Mouse (Mus musculus) neural tube, embryonic 11.5 days (tissue): ENCODE measurements around the gene Josd1. TPM values are rescaled to one million over a fixed set of nuclear protein-coding genes. Genes with fewer than 3 reads are reported as not detected.
"Not testable (repeated sequence)": the region's sequence is repeated elsewhere in the genome, so short reads cannot be mapped to it uniquely, and the experiment has no call there.

ENCODE experiments used
- ATAC-seq: fragments of 200-750 bp; cut with Nextera tagmentation; 2 replicates; pipeline ENCODE4 v1.8.0; 2017; ENCODE audit warnings: moderate number of reproducible peaks, mild to moderate bottlenecking, moderate TSS enrichment, moderate library complexity; ENCODE audit not compliant: insufficient read depth, low FRiP score, low TSS enrichment
- DNase-seq: peaks from one replicate; pipeline ENCODE4 v3.0.0-alpha.2; 2015; ENCODE audit warnings: low spot score
- H3K27ac ChIP-seq: fragments of 300-500 bp; sonication (generic); 2 replicates; pipeline ENCODE4 v1.5.1; 2014; ENCODE audit warnings: low read depth, mild to moderate bottlenecking, low read length
- H3K27me3 ChIP-seq: fragments of 300-500 bp; sonication (generic); 2 replicates; pipeline ENCODE4 v1.6.1; 2014; ENCODE audit warnings: mild to moderate bottlenecking, low read length, mixed read lengths; ENCODE audit not compliant: control insufficient read depth, insufficient read depth
- H3K36me3 ChIP-seq: fragments of 300-500 bp; sonication (generic); 2 replicates; pipeline ENCODE4 v1.6.1; 2014; ENCODE audit warnings: mild to moderate bottlenecking, low read length, moderate library complexity, mixed read lengths; ENCODE audit not compliant: control insufficient read depth, insufficient read depth
- H3K4me1 ChIP-seq: fragments of 300-500 bp; sonication (generic); 2 replicates; pipeline ENCODE4 v1.6.1; 2014; ENCODE audit warnings: low read length, mixed read lengths; ENCODE audit not compliant: control insufficient read depth, insufficient read depth
- H3K4me2 ChIP-seq: fragments of 300-500 bp; sonication (generic); 2 replicates; pipeline ENCODE4 v1.6.1; 2014; ENCODE audit warnings: low read depth, mild to moderate bottlenecking, moderate library complexity
- H3K4me3 ChIP-seq: fragments of 300-500 bp; sonication (generic); 2 replicates; pipeline ENCODE4 v1.5.1; 2014; ENCODE audit warnings: low read depth, low read length
- H3K9ac ChIP-seq: fragments of 300-500 bp; sonication (generic); 2 replicates; pipeline ENCODE4 v1.6.1; 2014; ENCODE audit warnings: mild to moderate bottlenecking, low read length
- H3K9me3 ChIP-seq: fragments of 300-500 bp; sonication (generic); 2 replicates; pipeline ENCODE4 v1.6.1; 2016; ENCODE audit warnings: low read length; ENCODE audit not compliant: control insufficient read depth
- WGBS: fragments of 180-500 bp; shearing (Covaris S2); extraction: QIAGEN DNeasy Blood & Tissue Kit; methylation state at CpG from one replicate; pipeline ENCODE4 v1.1.7; 2014; 5-methylcytosine and 5-hydroxymethylcytosine counted together
- polyA plus RNA-seq: library from polyadenylated mRNA; unstranded; fragments of >200 nt; fragmentation: Nextera tagmentation; extraction: Ambion mirVana; gene quantifications from 2 replicates; pipeline ENCODE4 v1.2.1, GENCODE M21; 2014

Josd1 gene
- polyA plus RNA-seq, 1 experiment from 2014 or later, result 16.4 TPM

GRCm38 (mm10) chr15:79677936-79678335, 9.8 kb downstream of the Josd1 start:
- H3K36me3 ChIP-seq, result peaks cover 9% of the 10 kb centered on the region
- H3K4me2 ChIP-seq, result no peak overlapping the region
- H3K4me1 ChIP-seq, result no peaks in the 10 kb centered on the region; the same call in 1 of the 2 replicates
- ATAC-seq (no peak), DNase-seq (no peak)
- WGBS, result 79% methylated on average over 2 of the region's 2 CpGs
- H3K27me3 ChIP-seq, result no peaks in the 10 kb centered on the region
- H3K9ac ChIP-seq, result no peak overlapping the region
- H3K27ac ChIP-seq, result no peak overlapping the region
- H3K4me3 ChIP-seq, result no peak overlapping the region
- H3K9me3 ChIP-seq, result no peaks in the 10 kb centered on the region

GRCm38 (mm10) chr15:79671828-79672348, 15.8 kb downstream of the Josd1 start:
- peak overlapping the region; percentile 65 for H3K4me2 ChIP-seq
- ATAC-seq, H3K4me1 ChIP-seq, H3K9me3 ChIP-seq, H3K9ac ChIP-seq, H3K27me3 ChIP-seq, H3K27ac ChIP-seq, DNase-seq: not testable (repeated sequence)
- WGBS, result 89% methylated on average over 11 of the region's 11 CpGs
- H3K4me3 ChIP-seq, result peak overlapping the region; percentile 92
- peaks cover 11% of the 10 kb centered on the region for H3K36me3 ChIP-seq

DNA sequence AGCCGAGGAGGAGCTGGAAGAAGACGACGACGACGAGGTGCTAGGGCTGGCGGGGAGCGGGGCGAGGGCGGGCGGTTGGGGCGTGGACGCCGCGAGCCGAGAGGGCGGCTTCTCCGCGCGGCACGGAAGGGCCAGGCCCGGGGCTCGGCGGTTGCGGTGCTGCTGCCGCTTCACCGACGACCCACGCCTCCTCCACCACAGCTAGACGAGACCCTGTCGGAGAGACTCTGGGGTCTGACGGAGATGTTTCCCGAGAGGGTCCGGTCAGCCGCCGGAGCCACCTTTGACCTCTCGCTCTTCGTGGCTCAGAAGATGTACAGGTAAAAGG, 16.8 kb downstream of the Josd1 start:
- under 1% methylated on average over 36 of the region's 37 CpGs for WGBS
- DNase-seq (no peak), ATAC-seq (no peak)
- H3K4me1 ChIP-seq, result no peaks in the 10 kb centered on the region; the same call in 1 of the 2 replicates
- H3K9me3 ChIP-seq, result no peaks in the 10 kb centered on the region
- H3K9ac ChIP-seq, result peak overlapping the region; percentile 84
- H3K4me2 ChIP-seq, result peak overlapping the region; percentile 65
- H3K27ac ChIP-seq, result no peak overlapping the region
- H3K4me3 ChIP-seq, result peak overlapping the region; percentile 92
- H3K27me3 ChIP-seq, result no peaks in the 10 kb centered on the region
- peaks cover 13% of the 10 kb centered on the region for H3K36me3 ChIP-seq

GRCm38 (mm10) chr15:79670249-79670971, 17.3 kb downstream of the Josd1 start, which contains the start of gene Tomm22:
Tomm22 (plus strand) TSS chr15:79670861.
- H3K27me3 ChIP-seq, result no peaks in the 10 kb centered on the region
- ATAC-seq, result peak; percentile 98
- peak within 1 kb of the TSS; percentile 92 for H3K4me3 ChIP-seq
- H3K27ac ChIP-seq, result no peak within 1 kb of the TSS
- peak within 1 kb of the TSS; percentile 65 for H3K4me2 ChIP-seq
- no peaks in the 10 kb centered on the region; the same call in 1 of the 2 replicates for H3K4me1 ChIP-seq
- DNase-seq, result peak; percentile 92
- 20% methylated on average over 32 of the region's 33 CpGs for WGBS
- H3K36me3 ChIP-seq, result peaks cover 15% of the 10 kb centered on the region
- H3K9me3 ChIP-seq, result no peaks in the 10 kb centered on the region
- H3K9ac ChIP-seq, result peak within 1 kb of the TSS; percentile 84

DNA sequence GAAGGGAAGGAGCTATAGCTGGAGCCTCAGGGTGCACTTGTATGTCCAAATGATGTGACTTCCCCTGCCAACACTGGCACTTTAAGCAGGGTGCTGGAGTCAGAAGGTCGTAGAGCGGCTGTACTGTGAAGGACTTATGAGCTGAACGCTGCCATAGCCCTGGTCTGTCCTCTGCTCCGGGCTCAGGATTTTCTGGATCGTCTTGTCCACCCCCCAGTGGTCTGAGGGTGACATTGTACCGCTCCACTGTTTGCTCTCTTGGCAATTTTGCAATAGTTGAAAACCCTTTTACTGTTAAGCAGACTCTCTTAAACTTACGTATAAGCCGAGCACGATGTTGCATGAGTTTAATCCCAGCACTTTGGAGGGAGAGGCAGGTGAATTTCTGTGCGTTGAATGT, 18.5 kb downstream of the Josd1 start:
- WGBS, result 73% methylated on average over 10 of the region's 10 CpGs
- Histone ChIP-seq H3K27me3 (no peaks in the 10 kb centered on the region), H3K4me1 (no peaks in the 10 kb centered on the region; the same call in 1 of the 2 replicates), H3K4me2 (no peak overlapping the region), H3K9me3 (no peaks in the 10 kb centered on the region), H3K36me3 (peaks cover 7% of the 10 kb centered on the region; the same call in 1 of the 2 replicates), H3K9ac (no peak overlapping the region), H3K4me3 (no peak overlapping the region), H3K27ac (no peak overlapping the region)
- no peak for ATAC-seq
- DNase-seq, result no peak

GRCm38 (mm10) chr15:79664666-79665065, 23.1 kb downstream of the Josd1 start:
- Histone ChIP-seq H3K4me1 (no peaks in the 10 kb centered on the region), H3K27ac (no peak overlapping the region), H3K36me3 (peaks cover 7% of the 10 kb centered on the region; the same call in 1 of the 2 replicates), H3K9me3 (no peaks in the 10 kb centered on the region), H3K9ac (no peak overlapping the region), H3K4me3 (no peak overlapping the region), H3K4me2 (no peak overlapping the region), H3K27me3 (no peaks in the 10 kb centered on the region)
- ATAC-seq, result no peak
- WGBS, result 93% methylated on average over 8 of the region's 8 CpGs
- no peak for DNase-seq

GRCm38 (mm10) chr15:79661852-79662251, 25.9 kb downstream of the Josd1 start:
- no peaks in the 10 kb centered on the region for H3K9me3 ChIP-seq
- peaks cover 5% of the 10 kb centered on the region; the same call in 1 of the 2 replicates for H3K36me3 ChIP-seq
- 79% methylated on average over 4 of the region's 4 CpGs for WGBS
- DNase-seq (peak; percentile 28), ATAC-seq (no peak)
- no peak overlapping the region for H3K27ac ChIP-seq
- H3K27me3 ChIP-seq, result no peaks in the 10 kb centered on the region
- no peak overlapping the region for H3K9ac ChIP-seq
- H3K4me1 ChIP-seq, result no peaks in the 10 kb centered on the region
- H3K4me2 ChIP-seq, result no peak overlapping the region
- no peak overlapping the region for H3K4me3 ChIP-seq

DNA sequence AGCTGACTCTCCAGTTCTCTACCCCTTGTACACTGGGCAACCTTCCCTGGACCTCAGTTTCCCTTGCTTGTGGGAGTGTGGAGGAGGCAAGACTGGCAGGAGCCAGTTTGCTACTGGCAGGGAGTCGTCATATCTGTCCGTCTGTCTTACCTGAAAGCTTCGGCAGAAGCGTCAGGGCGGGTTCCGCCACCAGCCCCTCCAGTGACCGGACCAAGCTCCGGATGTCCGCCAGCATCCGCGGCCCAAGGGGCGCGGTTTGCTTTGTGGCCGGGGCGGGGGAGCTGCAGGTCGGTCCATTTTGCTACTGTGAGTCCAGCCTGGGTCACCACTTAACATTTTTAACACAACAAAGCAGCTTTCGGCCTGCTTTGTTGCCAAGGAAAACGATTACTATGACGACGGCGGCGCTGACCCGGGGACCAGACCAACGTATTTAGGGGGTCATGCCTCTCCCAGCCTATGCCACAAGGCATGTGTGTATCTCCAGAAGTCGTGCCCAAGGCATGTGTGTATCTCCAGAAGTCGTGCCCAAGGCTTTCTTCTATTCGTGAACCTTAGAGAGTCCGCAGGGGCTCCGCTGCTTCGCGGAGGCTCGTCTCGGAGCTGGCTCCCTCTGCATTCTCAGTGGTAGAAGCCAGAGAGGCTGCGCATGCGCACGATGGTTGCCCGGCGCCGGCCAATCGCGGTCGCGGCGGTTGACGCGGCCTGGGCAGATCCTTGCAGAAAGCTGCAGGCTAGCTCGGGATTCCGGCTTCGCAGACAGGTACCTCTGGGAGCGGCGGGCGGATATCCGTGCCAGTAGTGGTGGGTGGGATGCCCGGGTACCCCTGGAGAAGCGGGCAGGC, 29.0 kb downstream of the Josd1 start, which contains the start of the genes Fam227a and Cby1:
Gene Fam227a, minus strand, starts transcription at position 426 of the 845 bp plus-strand sequence.
Gene Cby1, plus strand, starts transcription at position 669 of the 845 bp plus-strand sequence.
- H3K9ac ChIP-seq, result peak within 1 kb of the TSS; percentile 82
- peak; percentile 86 for ATAC-seq
- no peaks in the 10 kb centered on the region for H3K4me1 ChIP-seq
- H3K27ac ChIP-seq, result peak within 1 kb of the TSS; percentile 92
- H3K4me3 ChIP-seq, result peak within 1 kb of the TSS; percentile 75
- H3K9me3 ChIP-seq, result no peaks in the 10 kb centered on the region
- under 1% methylated on average over 55 of the region's 55 CpGs for WGBS
- H3K36me3 ChIP-seq, result no peaks in the 10 kb centered on the region
- H3K4me2 ChIP-seq, result peak within 1 kb of the TSS; percentile 82
- peak; percentile 94 for DNase-seq
- H3K27me3 ChIP-seq, result no peaks in the 10 kb centered on the region
